Mouse (Mus musculus): ENCODE data around the gene C1ql2. TPM values are rescaled to one million over a fixed set of nuclear protein-coding genes. Genes with fewer than 3 reads are reported as not detected.

Gene C1ql2
- polyA plus RNA-seq (2014; fragmentation: Illumina TruSeq; extraction: RNeasy Lipid Tissue Mini Kit (QIAGEN cat#74804); ENCODE audit: low read depth, low replicate concordance) = not detected

GRCm38 (mm10) chr1:120340419-120341171 is at the start of gene C1ql2:
C1ql2 (plus strand) TSS chr1:120340582.

Other genes with a start within 250 kb of the C1ql2 start
- 352 TPM for gene Dbi, start 219.5 kb upstream of the C1ql2 start, polyA plus RNA-seq (2014; fragmentation: Illumina TruSeq; extraction: RNeasy Lipid Tissue Mini Kit (QIAGEN cat#74804); ENCODE audit: low read depth, low replicate concordance)
- 7.5 TPM for gene 3110009E18Rik, start 219.4 kb upstream of the C1ql2 start, polyA plus RNA-seq (2014; fragmentation: Illumina TruSeq; extraction: RNeasy Lipid Tissue Mini Kit (QIAGEN cat#74804); ENCODE audit: low read depth, low replicate concordance)
- 11.8 TPM for gene Steap3, start 67.9 kb upstream of the C1ql2 start, polyA plus RNA-seq (2014; fragmentation: Illumina TruSeq; extraction: RNeasy Lipid Tissue Mini Kit (QIAGEN cat#74804); ENCODE audit: low read depth, low replicate concordance)
- 0.60 TPM for gene Marco, start 164.4 kb downstream of the C1ql2 start, polyA plus RNA-seq (2014; fragmentation: Illumina TruSeq; extraction: RNeasy Lipid Tissue Mini Kit (QIAGEN cat#74804); ENCODE audit: low read depth, low replicate concordance)